Mouse (Mus musculus) duodenum, adult 2 months (tissue): ENCODE results near the gene Grk5. TPM values are rescaled to one million over a fixed set of nuclear protein-coding genes. Genes with fewer than 3 reads are reported as not detected.

Source experiments
- polyA plus RNA-seq: library from polyadenylated mRNA; depleted of rRNA; stranded (reverse); fragments of >200 nt; gene quantifications from 2 replicates; pipeline ENCODE4 v1.2.3, GENCODE M21; 2012; ENCODE audit warnings: low replicate concordance; rRNA removed

Grk5 gene
- 0.49 and 0.71 TPM in 2 replicates for polyA plus RNA-seq

DNA sequence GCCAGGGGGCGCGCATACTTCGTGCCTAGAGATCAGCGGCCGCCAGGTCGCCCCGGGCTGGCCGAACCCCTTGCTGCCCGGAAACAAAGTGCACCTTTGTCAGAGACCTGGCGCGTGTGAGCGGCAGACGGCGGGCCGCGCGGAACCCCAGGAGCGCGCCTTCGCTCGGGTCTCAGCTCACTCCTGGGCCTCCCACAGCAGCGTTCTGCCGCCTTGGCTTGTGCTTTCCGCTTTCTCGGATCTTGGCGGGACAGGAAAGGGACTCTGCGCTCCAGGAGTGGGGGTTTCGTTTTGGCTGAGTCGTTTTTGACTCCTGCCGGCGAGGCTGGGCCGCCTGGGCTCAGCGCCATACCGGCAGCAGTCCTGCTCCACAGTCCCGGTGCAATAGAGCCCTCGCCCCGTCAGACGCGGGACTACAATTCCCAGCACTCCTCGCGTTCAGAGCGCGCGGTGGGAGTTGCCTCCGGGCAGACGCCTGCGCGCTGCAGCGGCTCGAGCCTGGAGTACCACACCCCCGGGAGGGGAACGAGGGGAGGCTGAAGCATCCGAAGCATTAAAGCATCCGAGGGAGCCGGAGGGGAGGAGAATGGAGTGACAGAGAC lies at the start of gene Grk5:
Grk5 (plus strand) TSS at position 36 of the 602 bp plus-strand sequence.

DNA sequence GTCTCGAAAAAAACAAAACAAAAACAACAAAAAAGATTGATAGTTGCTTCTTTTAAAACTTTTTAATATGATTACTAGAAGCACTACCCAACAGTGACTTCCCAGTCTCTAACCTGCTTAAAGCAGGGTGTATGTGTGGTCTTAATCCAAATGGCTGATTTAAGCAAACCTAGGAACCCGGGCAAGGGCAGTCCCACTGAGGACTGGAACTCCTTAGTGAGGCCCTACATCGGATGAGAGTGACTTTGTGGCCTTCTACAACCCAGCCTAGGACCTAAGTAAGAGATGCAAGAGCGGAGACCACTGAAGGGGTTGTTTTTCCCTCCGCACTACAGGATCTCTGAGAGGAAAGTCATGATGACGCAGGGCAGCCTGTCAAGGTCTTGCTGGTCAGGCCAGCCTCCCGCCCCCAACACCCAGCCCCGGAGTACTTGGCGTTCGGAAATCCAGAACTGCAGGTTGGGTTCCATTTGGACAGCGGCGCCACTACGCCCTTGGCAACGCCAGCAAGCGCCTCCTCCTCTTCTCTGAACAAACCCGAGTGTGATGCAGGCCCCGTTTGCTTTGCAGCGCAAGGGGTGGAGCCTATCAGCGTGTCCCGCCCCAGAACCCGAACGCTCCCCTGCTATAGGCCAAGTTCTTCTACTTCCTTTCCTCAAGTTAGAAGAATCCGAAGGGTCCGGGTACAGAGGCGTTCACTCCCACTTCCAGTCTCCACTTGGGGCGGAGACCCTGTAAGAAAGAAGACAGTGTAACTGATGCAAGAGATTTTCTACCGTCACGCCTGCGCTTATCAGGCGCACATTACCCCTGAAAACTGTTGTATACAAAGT lies 28.5 kb upstream of the Grk5 start, which contains the start of gene Sfxn4:
Sfxn4 (minus strand) TSS at position 612 of the 833 bp plus-strand sequence.

DNA sequence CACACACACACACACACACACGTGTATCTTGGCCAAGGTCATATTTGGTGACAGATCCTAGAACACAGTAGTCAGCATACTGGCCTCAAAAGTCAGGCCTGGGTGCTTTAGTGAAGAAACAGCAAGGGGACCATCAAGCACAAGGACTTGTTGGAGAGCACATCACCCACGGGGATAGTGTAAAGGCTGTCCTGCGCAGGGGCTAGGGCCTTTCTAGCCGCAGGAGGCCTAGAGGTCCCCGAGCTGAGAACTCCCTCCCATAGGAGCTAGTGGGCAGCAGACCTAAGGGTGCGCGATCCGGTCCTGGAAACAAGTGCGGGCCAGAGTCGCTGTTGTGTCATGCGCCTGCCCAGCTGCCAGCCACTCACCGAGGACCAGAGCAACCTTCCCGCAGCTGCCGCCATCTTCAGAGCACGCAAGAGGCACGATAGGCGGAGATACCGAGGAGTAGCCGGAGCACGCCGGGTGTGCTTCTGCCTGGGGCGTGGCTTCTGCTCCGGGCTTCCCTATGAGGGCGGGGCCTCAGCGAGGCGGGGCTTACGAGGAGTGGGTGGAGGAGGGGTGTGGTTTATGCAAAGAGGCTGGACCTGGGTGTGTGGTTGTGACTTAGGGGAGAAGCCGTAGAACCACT lies 15.4 kb upstream of the Grk5 start, which contains the start of gene Prdx3:
Prdx3 (minus strand) TSS at position 493 of the 631 bp plus-strand sequence.

DNA sequence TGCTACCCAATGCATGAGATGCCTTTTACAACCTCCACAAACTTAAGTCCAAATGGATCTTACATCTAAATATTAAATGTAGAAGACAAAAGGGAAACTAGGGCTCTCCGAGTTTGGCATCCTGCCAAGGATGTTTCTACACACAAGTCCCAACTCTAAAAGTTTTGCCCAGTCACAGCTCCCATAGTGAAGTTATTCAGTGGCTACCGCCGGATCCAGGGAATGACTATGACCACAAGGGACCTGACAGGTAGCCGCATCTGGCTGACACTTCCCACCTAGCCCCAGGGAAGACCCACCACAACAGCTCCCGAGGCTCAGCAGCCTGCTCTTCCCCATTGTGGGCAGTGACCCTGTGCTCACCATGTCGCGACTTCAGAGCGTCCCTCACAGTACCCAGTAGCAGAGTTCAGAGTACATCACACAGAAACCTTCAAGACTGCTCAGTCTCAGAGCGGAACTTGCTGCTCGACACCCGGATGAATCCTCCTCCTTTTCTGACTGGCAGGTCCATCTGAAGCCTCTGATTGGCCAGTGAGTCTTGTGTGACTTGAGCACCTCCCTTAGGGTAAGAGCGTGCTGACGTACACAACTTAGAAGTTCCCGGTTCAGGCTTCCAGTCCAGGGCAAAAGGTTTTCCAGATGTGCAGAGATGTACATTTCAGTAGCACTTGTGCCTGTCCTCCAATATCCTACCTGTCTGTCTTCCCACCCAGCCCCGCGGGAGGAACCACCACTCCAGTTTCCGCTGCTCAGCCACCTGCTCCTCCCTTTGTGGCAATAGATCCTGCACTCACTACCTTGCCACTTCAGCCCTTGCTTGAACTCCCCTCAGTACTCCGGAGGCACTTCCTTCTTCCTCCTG lies 251.0 kb downstream of the Grk5 start, which contains the start of gene Zfp950:
Zfp950 (minus strand) TSS at position 499 of the 865 bp plus-strand sequence.

Other genes with a start within 250 kb of the Grk5 start
- gene Nanos1, start 133.8 kb upstream of the Grk5 start, polyA plus RNA-seq, result 0.20 and 0.49 TPM in 2 replicates
- 2.4 and 9.9 TPM in 2 replicates for gene Eif3a, start 99.1 kb upstream of the Grk5 start, polyA plus RNA-seq
- 0.74 and 2.8 TPM in 2 replicates for gene Fam45a, start 78.2 kb upstream of the Grk5 start, polyA plus RNA-seq
- gene Sfxn4, start 28.3 kb upstream of the Grk5 start, polyA plus RNA-seq, result 0.05 and 0.09 TPM in 2 replicates
- 45.0 and 86.7 TPM in 2 replicates for gene Prdx3, start 15.2 kb upstream of the Grk5 start, polyA plus RNA-seq